Mouse (Mus musculus) limb, embryonic 12.5 days (tissue): Measurements from ENCODE around the gene B2m. TPM values are rescaled to one million over a fixed set of nuclear protein-coding genes. Genes with fewer than 3 reads are reported as not detected.

Experiments used
- ATAC-seq: fragments of 200-750 bp; cut with Nextera tagmentation; 2 replicates; pipeline ENCODE4 v1.8.0; 2017; ENCODE audit warnings: low read depth, moderate TSS enrichment; ENCODE audit not compliant: insufficient number of reproducible peaks, insufficient read depth, low FRiP score, low TSS enrichment
- H3K27ac ChIP-seq: fragments of 300-500 bp; sonication (generic); 2 replicates; pipeline ENCODE4 v1.5.1; 2016; ENCODE audit warnings: mild to moderate bottlenecking, moderate library complexity
- H3K27me3 ChIP-seq: fragments of 300-500 bp; sonication (generic); 2 replicates; pipeline ENCODE4 v1.6.1; 2016; ENCODE audit warnings: mild to moderate bottlenecking, moderate library complexity
- H3K36me3 ChIP-seq: fragments of 300-500 bp; sonication (generic); 2 replicates; pipeline ENCODE4 v1.6.1; 2016; ENCODE audit warnings: mild to moderate bottlenecking, moderate library complexity
- H3K4me1 ChIP-seq: fragments of 300-500 bp; sonication (generic); replicated peaks from 2 replicates; pipeline ENCODE4 v1.6.1; 2016
- H3K4me2 ChIP-seq: fragments of 300-500 bp; sonication (generic); 2 replicates; pipeline ENCODE4 v1.6.1; 2016; ENCODE audit warnings: mild to moderate bottlenecking, moderate library complexity
- H3K4me3 ChIP-seq: fragments of 300-500 bp; sonication (generic); replicated peaks from 2 replicates; pipeline ENCODE4 v1.5.1; 2016; ENCODE audit warnings: mild to moderate bottlenecking
- H3K9ac ChIP-seq: fragments of 300-500 bp; sonication (generic); replicated peaks from 2 replicates; pipeline ENCODE4 v1.6.1; 2016; ENCODE audit warnings: mild to moderate bottlenecking, moderate library complexity
- H3K9me3 ChIP-seq: fragments of 300-500 bp; sonication (generic); 2 replicates; pipeline ENCODE4 v1.6.1; 2016; ENCODE audit warnings: mild to moderate bottlenecking, moderate library complexity
- WGBS: fragments of 180-500 bp; shearing (Covaris S2); methylation state at CpG from one replicate; pipeline ENCODE4 v1.1.7; 2016; 5-methylcytosine and 5-hydroxymethylcytosine counted together
- polyA plus RNA-seq: library from polyadenylated mRNA; unstranded; fragments of >200 nt; fragmentation: Nextera tagmentation; extraction: Ambion mirVana; gene quantifications from 2 replicates; pipeline ENCODE4 v1.2.1, GENCODE M21; 2016

Gene B2m
- polyA plus RNA-seq, 1 experiment from 2014 or later, result 135 TPM

DNA sequence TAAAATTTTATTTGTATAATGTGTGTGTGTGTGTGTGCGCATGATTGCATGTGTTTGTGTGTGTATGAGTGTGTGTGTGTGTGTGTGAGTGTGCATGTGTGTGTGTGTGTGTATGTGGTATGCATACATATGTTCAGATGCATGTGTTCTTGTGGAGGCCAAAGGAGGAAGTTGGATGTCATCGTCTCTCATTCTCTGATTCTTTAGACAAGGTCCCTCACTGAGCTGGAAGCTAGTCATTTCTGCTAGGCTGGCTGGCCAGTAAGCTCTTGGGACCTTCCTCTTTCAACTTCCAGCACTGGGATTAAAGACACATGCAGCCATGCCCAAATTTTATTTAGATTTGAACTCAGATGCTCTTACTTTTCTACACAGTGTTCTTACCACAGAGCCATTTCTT is 15.4 kb upstream of the B2m start:
- 91% methylated on average over 2 of the region's 2 CpGs for WGBS

DNA sequence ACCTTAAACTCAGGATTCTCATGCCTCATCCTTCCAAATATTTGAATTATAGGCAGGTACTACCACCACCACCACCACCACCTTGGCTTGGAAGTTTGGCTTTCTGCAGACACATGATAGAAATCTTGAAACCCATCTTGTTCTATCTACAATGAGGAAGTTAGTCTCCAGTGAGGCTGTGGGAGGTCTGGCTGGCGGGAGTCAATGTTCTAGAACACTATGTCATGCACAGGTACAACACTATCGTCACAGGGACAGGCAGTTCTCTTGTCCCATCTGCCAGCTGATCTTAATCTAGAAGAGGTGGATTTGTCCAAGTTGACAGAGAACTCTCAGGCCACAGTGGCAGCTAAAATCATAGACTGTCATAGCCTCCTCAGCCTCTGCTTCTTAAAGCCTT is 14.9 kb upstream of the B2m start:
- no peaks in the 10 kb centered on the region for H3K4me1 ChIP-seq
- 86% methylated on average over 2 of the region's 2 CpGs for whole genome bisulfite sequencing
- H3K36me3 ChIP-seq, result no peaks in the 10 kb centered on the region
- ATAC-seq, result no peak
- H3K27ac ChIP-seq, result no peak overlapping the region
- no peaks in the 10 kb centered on the region for H3K9me3 ChIP-seq
- no peak overlapping the region for H3K4me3 ChIP-seq
- H3K27me3 ChIP-seq, result no peaks in the 10 kb centered on the region
- no peak overlapping the region for H3K9ac ChIP-seq
- H3K4me2 ChIP-seq, result no peak overlapping the region

More for the DNA sequence above, 15.4 kb upstream of the B2m start:
- H3K4me2 ChIP-seq, result no peak overlapping the region
- ATAC-seq, result no peak
- H3K9me3 ChIP-seq, result no peaks in the 10 kb centered on the region
- H3K4me3 ChIP-seq, result no peak overlapping the region
- H3K27ac ChIP-seq, result no peak overlapping the region
- no peak overlapping the region for H3K9ac ChIP-seq
- H3K36me3 ChIP-seq, result no peaks in the 10 kb centered on the region
- H3K27me3 ChIP-seq, result no peaks in the 10 kb centered on the region
- H3K4me1 ChIP-seq, result no peaks in the 10 kb centered on the region

DNA sequence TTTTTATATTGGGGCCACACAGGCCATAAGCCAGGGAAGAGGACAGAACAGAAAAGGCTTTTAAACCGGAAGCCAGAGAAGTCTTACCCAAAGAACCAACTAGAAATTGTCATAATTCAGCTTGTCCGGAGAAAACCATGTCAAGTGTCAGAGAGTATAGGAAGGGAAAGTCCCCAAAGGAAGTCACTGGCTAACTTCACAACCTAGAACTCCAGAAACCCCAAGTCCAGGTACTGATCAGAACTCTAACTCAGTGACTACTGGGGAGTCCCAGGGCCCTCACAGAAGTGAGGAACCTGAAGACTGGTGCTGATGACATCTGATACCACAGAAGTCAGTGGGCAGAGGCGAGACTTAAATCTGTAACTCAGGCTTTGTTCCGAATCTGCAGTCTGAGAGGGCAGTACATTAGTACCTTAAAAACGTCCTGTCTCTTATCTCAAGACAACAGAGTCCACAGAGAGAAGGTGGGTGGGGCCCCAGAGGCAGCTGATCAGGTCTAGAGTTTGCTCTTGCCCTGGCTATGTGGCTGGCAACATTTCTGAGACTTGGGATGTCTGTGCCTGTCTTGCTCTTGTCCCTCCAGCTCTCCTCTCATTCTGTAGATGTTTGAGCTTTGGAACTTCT is 9.5 kb upstream of the B2m start:
- no peak for ATAC-seq
- no peak overlapping the region for H3K4me3 ChIP-seq
- H3K4me2 ChIP-seq, result no peak overlapping the region
- H3K4me1 ChIP-seq, result no peaks in the 10 kb centered on the region
- H3K9ac ChIP-seq, result no peak overlapping the region
- H3K27me3 ChIP-seq, result no peaks in the 10 kb centered on the region
- H3K36me3 ChIP-seq, result no peaks in the 10 kb centered on the region
- WGBS, result 58% methylated on average over 5 of the region's 5 CpGs
- H3K9me3 ChIP-seq, result no peaks in the 10 kb centered on the region
- no peak overlapping the region for H3K27ac ChIP-seq

DNA sequence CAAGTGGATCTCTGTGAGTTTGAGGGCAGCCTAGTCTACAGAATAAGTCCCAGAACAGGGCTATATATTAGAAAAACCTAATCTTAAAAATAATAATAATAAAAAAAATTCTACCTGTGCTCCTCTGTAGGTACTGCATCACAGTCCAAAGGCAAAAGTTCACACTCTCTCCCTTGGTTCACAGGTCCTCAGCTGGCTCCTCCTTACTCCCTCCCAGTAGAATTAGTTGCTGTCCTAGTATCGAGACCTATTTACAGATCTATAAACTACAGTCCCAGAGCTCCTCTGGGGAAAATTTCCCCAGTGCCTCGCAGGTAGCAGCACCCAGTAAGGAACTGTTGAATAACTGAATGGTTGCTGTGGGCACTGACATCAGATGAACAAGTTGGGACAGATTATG is 6.7 kb upstream of the B2m start:
- Histone ChIP-seq H3K4me1 (no peaks in the 10 kb centered on the region), H3K9ac (no peak overlapping the region), H3K9me3 (no peaks in the 10 kb centered on the region), H3K4me3 (no peak overlapping the region), H3K4me2 (no peak overlapping the region), H3K27ac (no peak overlapping the region), H3K36me3 (no peaks in the 10 kb centered on the region), H3K27me3 (no peaks in the 10 kb centered on the region)
- WGBS, result 70% methylated on average over 2 of the region's 2 CpGs
- no peak for ATAC-seq

DNA sequence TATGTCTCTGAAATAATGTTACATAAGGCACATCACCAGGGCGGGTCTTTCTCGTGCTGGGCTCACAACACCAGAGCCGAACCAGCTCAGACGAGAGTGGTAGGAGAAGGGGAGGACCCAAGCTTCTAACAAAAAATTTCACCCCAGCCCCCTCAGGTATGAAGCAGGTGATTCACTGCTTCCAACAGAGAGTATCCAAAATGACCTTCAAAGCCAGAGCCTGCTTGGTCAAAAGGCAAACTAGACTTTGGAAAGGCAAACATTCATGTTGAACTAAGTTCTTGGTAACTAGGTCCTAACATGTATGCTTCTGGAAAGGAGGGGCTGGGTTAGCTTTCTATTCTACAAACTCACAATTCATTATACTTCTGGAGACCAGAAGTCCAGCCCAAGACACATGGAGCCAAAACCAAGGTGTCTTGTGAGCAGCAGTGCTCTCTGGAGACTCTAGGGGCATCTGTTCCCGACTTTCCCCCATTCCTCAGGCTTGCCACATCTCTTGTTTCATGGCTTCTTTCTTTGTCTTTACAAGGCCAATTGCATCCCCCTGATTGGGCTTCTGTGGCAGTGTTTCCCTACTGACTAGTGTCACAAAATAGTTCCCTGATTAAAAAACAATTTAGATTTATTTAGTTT is 6.0 kb upstream of the B2m start:
- no peak for ATAC-seq
- H3K4me2 ChIP-seq, result no peak overlapping the region
- H3K27ac ChIP-seq, result no peak overlapping the region
- H3K4me3 ChIP-seq, result no peak overlapping the region
- H3K9ac ChIP-seq, result no peak overlapping the region
- WGBS, result 76% methylated on average over 5 of the region's 5 CpGs
- no peaks in the 10 kb centered on the region for H3K4me1 ChIP-seq
- H3K27me3 ChIP-seq, result no peaks in the 10 kb centered on the region
- H3K9me3 ChIP-seq, result no peaks in the 10 kb centered on the region
- H3K36me3 ChIP-seq, result no peaks in the 10 kb centered on the region

DNA sequence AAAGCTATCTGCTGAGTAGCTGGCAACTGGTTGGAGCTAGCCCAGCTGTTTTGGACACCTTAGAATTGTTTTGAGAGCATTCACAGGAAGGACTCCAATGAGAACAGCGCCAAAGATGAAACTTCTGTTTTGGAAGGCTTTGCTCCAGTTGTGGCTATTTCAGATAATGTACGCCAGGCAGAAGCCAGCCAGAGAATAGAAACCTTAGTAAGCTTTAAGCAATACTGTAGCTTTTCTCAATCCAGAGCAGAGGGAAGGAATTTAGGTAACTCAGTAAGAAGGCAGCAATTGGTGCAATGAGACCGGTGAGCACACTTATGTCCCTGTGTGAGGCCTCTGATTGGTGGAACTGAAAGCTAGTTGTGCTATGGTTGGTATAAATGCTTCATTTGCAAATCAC is 4.4 kb upstream of the B2m start:
- Histone ChIP-seq H3K4me1 (no peaks in the 10 kb centered on the region), H3K27me3 (no peaks in the 10 kb centered on the region), H3K36me3 (no peaks in the 10 kb centered on the region), H3K9ac (no peak overlapping the region), H3K9me3 (no peaks in the 10 kb centered on the region), H3K4me2 (no peak overlapping the region), H3K27ac (no peak overlapping the region), H3K4me3 (no peak overlapping the region)
- WGBS, result 87% methylated on average over 3 of the region's 3 CpGs
- no peak for ATAC-seq

DNA sequence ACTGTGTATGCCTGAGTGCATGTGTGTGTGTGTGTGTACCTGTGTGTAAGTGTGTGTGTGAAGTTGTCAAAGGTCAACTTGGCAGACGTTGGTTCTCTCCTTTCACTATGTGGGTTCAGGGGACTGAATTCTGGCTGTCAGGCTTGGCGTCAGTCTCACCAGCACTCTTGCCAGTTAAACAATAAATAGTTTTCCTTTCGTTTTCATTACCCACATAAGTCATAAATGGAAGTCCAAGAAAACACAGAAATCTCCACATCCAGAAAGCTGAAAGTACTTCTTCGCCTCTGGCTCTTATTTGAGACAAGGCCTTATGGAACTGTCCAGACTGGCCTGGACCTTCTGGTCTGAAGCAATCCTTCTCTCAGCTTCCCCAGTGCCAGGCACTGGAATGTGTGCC is 1.7 kb upstream of the B2m start:
- WGBS, result 66% methylated on average over 4 of the region's 4 CpGs

DNA sequence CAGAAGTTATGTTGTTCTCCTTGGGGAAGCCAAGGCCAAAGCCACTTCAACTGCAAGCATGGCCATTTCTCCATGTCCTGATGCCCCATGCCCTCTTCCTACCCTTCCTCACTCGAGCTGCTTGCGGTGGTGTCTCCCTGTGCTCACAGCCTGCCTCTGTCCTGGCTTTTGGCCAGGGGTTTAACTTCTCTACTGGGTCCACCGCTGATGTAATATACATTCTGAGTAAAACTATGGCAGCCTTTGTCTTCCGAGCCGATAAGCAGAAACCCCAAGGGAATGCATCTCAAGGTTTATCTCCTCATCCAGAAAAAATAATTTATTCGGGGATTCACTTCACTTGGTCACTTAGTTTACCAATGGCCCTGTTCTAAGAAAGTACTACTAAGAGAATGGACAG is 799 bp upstream of the B2m start:
- H3K9ac ChIP-seq, result no peak overlapping the region

More for the DNA sequence above, 1.7 kb upstream of the B2m start:
- Histone ChIP-seq H3K4me3 (no peak overlapping the region), H3K4me2 (no peak overlapping the region), H3K9me3 (no peaks in the 10 kb centered on the region), H3K27ac (no peak overlapping the region), H3K36me3 (no peaks in the 10 kb centered on the region), H3K27me3 (no peaks in the 10 kb centered on the region), H3K9ac (no peak overlapping the region), H3K4me1 (no peaks in the 10 kb centered on the region; the same call in 1 of the 2 replicates)
- no peak for ATAC-seq

DNA sequence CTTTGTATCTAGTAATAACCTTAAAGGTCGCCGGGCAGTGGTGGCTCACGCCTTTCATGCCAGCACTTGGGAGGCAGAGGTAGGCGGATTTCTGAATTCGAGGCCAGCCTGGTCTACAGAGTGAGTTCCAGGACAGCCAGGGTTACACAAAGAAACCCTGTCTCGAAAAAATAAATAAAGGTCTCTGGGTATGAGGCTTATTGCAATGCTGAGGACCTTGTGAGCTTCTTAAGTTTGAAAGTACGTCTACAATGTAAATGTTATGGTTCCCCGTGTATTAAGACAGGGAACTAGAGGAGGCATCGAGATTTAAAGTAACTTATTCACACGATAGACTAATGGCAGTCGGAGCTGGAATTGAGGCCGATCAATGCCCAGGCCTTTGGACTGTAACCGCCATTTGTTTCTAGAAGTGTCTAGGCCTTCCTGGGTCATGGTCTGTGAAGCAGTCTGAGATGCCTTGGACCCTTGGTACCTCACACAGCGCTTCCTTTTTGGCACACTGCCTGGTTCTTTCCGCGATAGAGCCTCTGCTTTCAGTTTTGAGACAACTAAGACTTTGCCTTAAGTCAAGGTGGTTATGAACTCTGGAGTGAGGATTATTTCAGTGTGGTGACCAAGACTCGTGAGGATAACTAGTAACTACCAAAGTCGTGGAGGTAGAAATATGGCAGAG is 894 bp downstream of the B2m start:
- Histone ChIP-seq H3K27ac (no peak overlapping the region), H3K9me3 (no peaks in the 10 kb centered on the region), H3K4me1 (no peaks in the 10 kb centered on the region; the same call in 1 of the 2 replicates), H3K9ac (peak overlapping the region; percentile 74), H3K4me2 (peak overlapping the region; percentile 61), H3K36me3 (peaks cover 11% of the 10 kb centered on the region; the same call in 1 of the 2 replicates), H3K4me3 (peak overlapping the region; percentile 70), H3K27me3 (no peaks in the 10 kb centered on the region)
- no peak for ATAC-seq
- WGBS, result 37% methylated on average over 18 of the region's 18 CpGs

More for the DNA sequence above, 799 bp upstream of the B2m start:
- no peak overlapping the region for H3K4me3 ChIP-seq
- no peak overlapping the region for H3K4me2 ChIP-seq
- no peak overlapping the region for H3K27ac ChIP-seq
- no peaks in the 10 kb centered on the region for H3K27me3 ChIP-seq
- no peaks in the 10 kb centered on the region for H3K9me3 ChIP-seq
- ATAC-seq, result no peak
- no peaks in the 10 kb centered on the region; the same call in 1 of the 2 replicates for H3K4me1 ChIP-seq
- H3K36me3 ChIP-seq, result peaks cover 6% of the 10 kb centered on the region; the same call in 1 of the 2 replicates
- 86% methylated on average over 6 of the region's 6 CpGs for WGBS

DNA sequence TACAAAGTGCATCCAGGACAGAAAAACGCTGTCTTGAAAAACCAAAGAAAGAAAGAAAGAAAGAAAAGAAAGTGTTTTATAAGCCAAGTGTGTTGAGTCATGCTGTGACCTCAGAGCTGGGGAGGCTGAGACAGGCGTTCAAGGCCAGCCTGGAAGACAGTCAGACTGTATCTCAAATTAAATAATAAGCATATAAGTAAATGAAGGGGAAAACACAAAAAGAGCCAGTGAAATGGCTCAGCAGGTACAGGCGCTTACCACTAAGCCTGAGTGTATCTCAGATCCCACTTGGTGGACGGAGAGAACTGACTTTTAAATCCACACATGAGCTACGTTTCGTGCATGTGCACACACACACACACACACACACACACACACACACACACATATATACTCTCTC is 1.8 kb downstream of the B2m start:
- H3K4me3 ChIP-seq, result no peak overlapping the region
- WGBS, result 89% methylated on average over 6 of the region's 6 CpGs

DNA sequence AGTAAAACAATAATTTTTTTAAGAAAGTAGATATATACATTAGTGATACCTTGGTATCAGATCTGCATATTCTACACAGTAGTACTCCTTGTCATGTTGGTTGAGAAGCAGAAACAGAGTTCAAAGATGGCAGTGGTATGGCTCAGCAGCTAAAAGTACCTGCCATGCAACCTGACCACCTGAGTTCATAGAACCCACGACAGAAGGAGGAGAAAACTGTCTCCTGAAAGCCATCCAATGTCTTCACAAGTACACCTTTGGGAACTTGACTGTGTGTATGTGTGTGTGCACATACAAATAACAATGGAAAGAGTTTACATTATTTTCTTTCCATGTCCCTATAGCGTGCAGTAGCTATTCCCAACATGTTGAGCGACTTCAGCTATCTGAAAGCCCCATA is 2.2 kb downstream of the B2m start:
- Histone ChIP-seq H3K27ac (no peak overlapping the region), H3K4me2 (no peak overlapping the region), H3K9ac (no peak overlapping the region), H3K4me3 (no peak overlapping the region), H3K4me1 (no peaks in the 10 kb centered on the region; the same call in 1 of the 2 replicates), H3K27me3 (no peaks in the 10 kb centered on the region), H3K36me3 (peaks cover 16% of the 10 kb centered on the region; the same call in 1 of the 2 replicates), H3K9me3 (no peaks in the 10 kb centered on the region)
- ATAC-seq, result no peak
- WGBS, result 77% methylated on average over 3 of the region's 3 CpGs

More for the DNA sequence above, 1.8 kb downstream of the B2m start:
- Histone ChIP-seq H3K9me3 (no peaks in the 10 kb centered on the region), H3K4me2 (peak overlapping the region; percentile 61; the same call in 1 of the 2 replicates), H3K36me3 (peaks cover 12% of the 10 kb centered on the region; the same call in 1 of the 2 replicates), H3K27ac (no peak overlapping the region), H3K9ac (no peak overlapping the region), H3K27me3 (no peaks in the 10 kb centered on the region), H3K4me1 (no peaks in the 10 kb centered on the region; the same call in 1 of the 2 replicates)
- no peak for ATAC-seq
